ENCODE assay signal across 10 mouse cellular contexts in genomic region chr8:11249541-11250058, GRCm38 (mm10).
DNase-seq lines count a peak whose midpoint lies in the region; ATAC-seq and TF ChIP-seq lines count a peak whose summit lies in the region.
"Had no signal": no experiment of that assay in that cellular context is flagged by ENCODE, and none has a peak within 500 bp of the region (broad histone marks: within the 10 kb centered on the region; RNA-seq: fewer than 3 reads in every experiment).

No protein-coding gene starts in this region.

- no peak overlapping the region for H3K4me3 ChIP-seq in kidney, adult 2 months (ENCODE audit: insufficient read depth, low read depth, low read length)
- H3K4me3 ChIP-seq in heart, adult 2 months, result no peak overlapping the region
- H3K4me3 ChIP-seq in lung, embryonic 16.5 days (ENCODE audit: low read length), result no peak overlapping the region
- H3K4me3 ChIP-seq: liver, embryonic 13.5 days had no signal

- no peak overlapping the region for H3K9ac ChIP-seq in heart, adult 2 months (ENCODE audit: low read depth, low read length)
- no peak overlapping the region for H3K9ac ChIP-seq in lung, embryonic 16.5 days (ENCODE audit: low read length)
- H3K9ac ChIP-seq: liver, embryonic 13.5 days had no signal

- DNase-seq in kidney, adult 2 months, result peak; percentile 77
- DNase-seq in kidney, adult 11 months, result no peak
- peak; percentile 48 to 64 for DNase-seq in adrenal gland, postnatal 36 days
- peak; percentile 54 to 80 for DNase-seq in heart, adult 2 months
- DNase-seq in embryo, embryonic 10 days (ENCODE audit: low spot score), result no peak
- DNase-seq in thymus, adult 18-20 months, result no peak
- DNase-seq in c-Kit-positive CD71-positive TER-119-positive erythroid progenitor cells, embryonic 14.5 days (ENCODE audit: low spot score), result no peak
- DNase-seq: liver, embryonic 13.5 days had no signal

- H3K36me3 ChIP-seq in kidney, adult 2 months (ENCODE audit: control insufficient read depth, insufficient read depth, low read length), result no peaks in the 10 kb centered on the region; the same call in 1 of the 2 replicates
- peaks cover 9% of the 10 kb centered on the region for H3K36me3 ChIP-seq in heart, adult 2 months (ENCODE audit: control insufficient read depth, insufficient read depth, low read length)
- peaks cover 2% of the 10 kb centered on the region for H3K36me3 ChIP-seq in lung, embryonic 16.5 days (ENCODE audit: control insufficient read depth, insufficient read depth, low read length)
- H3K36me3 ChIP-seq: G1E; liver, embryonic 13.5 days had no signal

- TF ChIP-seq CTCF in kidney, adult 2 months (conservative IDR thresholded peaks at IDR 0.05; ENCODE audit: insufficient read depth, insufficient read length, low read depth, low read length), result no peak
- no peak for TF ChIP-seq CTCF in heart, adult 2 months (IDR thresholded peaks at IDR 0.05)

- no peak overlapping the region for H3K4me2 ChIP-seq in lung, embryonic 16.5 days (ENCODE audit: low read depth, low read length)
- H3K4me2 ChIP-seq: liver, embryonic 13.5 days had no signal

- H3K27ac ChIP-seq in kidney, adult 2 months (ENCODE audit: insufficient read depth, low read depth, low read length), result no peak overlapping the region
- H3K27ac ChIP-seq in heart, adult 2 months, result peak overlapping the region; percentile 71
- H3K27ac ChIP-seq in lung, embryonic 16.5 days (ENCODE audit: low read length), result peak overlapping the region; percentile 78
- H3K27ac ChIP-seq: liver, embryonic 13.5 days had no signal

- TF ChIP-seq EP300 in heart, adult 2 months (IDR thresholded peaks at IDR 0.05; ENCODE audit: insufficient read depth, low read depth, low read length), result peak; percentile 38; the same call in 1 of the 2 replicates

- H3K27me3 ChIP-seq in kidney, adult 2 months (replicated peaks; ENCODE audit: control insufficient read depth, insufficient read depth, low read length), result no peaks in the 10 kb centered on the region
- no peaks in the 10 kb centered on the region for H3K27me3 ChIP-seq in heart, adult 2 months (ENCODE audit: control insufficient read depth, insufficient read depth, low read length)
- no peaks in the 10 kb centered on the region for H3K27me3 ChIP-seq in lung, embryonic 16.5 days (ENCODE audit: control insufficient read depth, insufficient read depth, low read depth, low read length)
- H3K27me3 ChIP-seq: liver, embryonic 13.5 days had no signal

- peaks cover 6% of the 10 kb centered on the region for H3K79me2 ChIP-seq in heart, adult 2 months (replicated peaks; ENCODE audit: control insufficient read depth, insufficient read depth, low read length)

- peaks cover 18% of the 10 kb centered on the region for H3K4me1 ChIP-seq in kidney, adult 2 months (ENCODE audit: control insufficient read depth, insufficient read depth, low read length)
- H3K4me1 ChIP-seq in heart, adult 2 months (ENCODE audit: control insufficient read depth, insufficient read depth, low read length), result peaks cover 31% of the 10 kb centered on the region
- H3K4me1 ChIP-seq in lung, embryonic 16.5 days (replicated peaks; ENCODE audit: control insufficient read depth, insufficient read depth, low read length), result peaks cover 43% of the 10 kb centered on the region

- peak; percentile 52 for ATAC-seq in lung, embryonic 16.5 days (ENCODE audit: low read depth)

- intact Hi-C loops in heart, adult 2 months (cut with DNase I), result no loop called here

- no peaks in the 10 kb centered on the region for H3K9me3 ChIP-seq in lung, embryonic 16.5 days (ENCODE audit: control insufficient read depth, low read length)
- H3K9me3 ChIP-seq: G1E; liver, embryonic 13.5 days had no signal

- 34% methylated on average over 7 of the region's 7 CpGs for WGBS in kidney, adult 2 months
- 5% methylated on average over 7 of the region's 7 CpGs for WGBS in heart, adult 2 months
- 45% methylated on average over 7 of the region's 7 CpGs for WGBS in lung, embryonic 16.5 days

- TF ChIP-seq POLR2A in kidney, adult 2 months (IDR thresholded peaks at IDR 0.05; ENCODE audit: low read depth, low read length), result no peak
- TF ChIP-seq POLR2A in heart, adult 2 months (IDR thresholded peaks at IDR 0.05; ENCODE audit: insufficient read depth, low read depth, low read length), result no peak

Comparison
In these comparisons a context has a peak if more than half of its experiments do, and no peak if none do; other contexts are left out.
1. DNase-seq: peak in kidney, adult 2 months (single experiment), adrenal gland, postnatal 36 days (2 of 2) and heart, adult 2 months (2 of 2); none in kidney, adult 11 months (single experiment), embryo, embryonic 10 days (single experiment), thymus, adult 18-20 months (0 of 2) and c-Kit-positive CD71-positive TER-119-positive erythroid progenitor cells, embryonic 14.5 days (single experiment).